Mouse (Mus musculus) gastrocnemius, postnatal 36 days (tissue): ENCODE results near the gene Stat4. TPM values are rescaled to one million over a fixed set of nuclear protein-coding genes. Genes with fewer than 3 reads are reported as not detected.
A peak's percentile ranks its signal among the peaks of the same experiment; 100 is the strongest.

Experiments used
- DNase-seq, 2 experiments: peaks; one replicate each; pipeline ENCODE4 v3.0.0; 2022
- intact Hi-C: fragments of 180-260 bp; cut with DNase I; formaldehyde crosslinking; loops from one replicate; pipeline ENCODE4 v1.15.1; 2025
- long read RNA-seq, 2 experiments: library from polyadenylated mRNA; stranded (forward); transcript quantifications; one replicate each; pipeline ENCODE4 v2.0.0; 2021
- total RNA-seq, 2 experiments: library from RNA; stranded (reverse); gene quantifications; 2 replicates each; pipeline ENCODE4 v1.2.3; 2021

The Stat4 gene
- total RNA-seq, result under 1 TPM in 1 of 2 experiments, not detected in 1; 0.18 TPM
- long read RNA-seq, experiment 1, result 0 reads
- long read RNA-seq, experiment 2, result 0 reads

GRCm38 (mm10) chr1:51986848-51987247 is at the start of gene Stat4:
TSS of gene Stat4 (plus strand) at chr1:51987148.
- intact Hi-C loops, result no loop called here
- DNase-seq, result no peak

- no peak for DNase-seq
- intact Hi-C loops, result no loop called here
Measured at GRCm38 (mm10) chr1:51938357-51938756, 48.6 kb upstream of the Stat4 start.

- intact Hi-C loops, result loop anchor here (2.0 kb wide), 1 partner anchor 276 kb away; no protein-coding TSS in a partner anchor
- DNase-seq, result peak in 1 of 2 experiments; percentile 12
Measured at GRCm38 (mm10) chr1:51944755-51945154, 42.2 kb upstream of the Stat4 start.

GRCm38 (mm10) chr1:51947116-51947515 is 39.8 kb upstream of the Stat4 start:
- DNase-seq, result no peak
- intact Hi-C loops, result loop anchor here (2.0 kb wide), 1 partner anchor 302 kb away; no protein-coding TSS in a partner anchor

- DNase-seq, result no peak
- intact Hi-C loops, result no loop called here
Measured at GRCm38 (mm10) chr1:51964647-51965046, 22.3 kb upstream of the Stat4 start.

GRCm38 (mm10) chr1:51968994-51969393 is 18.0 kb upstream of the Stat4 start:
- intact Hi-C loops, result no loop called here
- DNase-seq, result no peak

- DNase-seq, result no peak
- intact Hi-C loops, result no loop called here
Measured at GRCm38 (mm10) chr1:51970182-51970581, 16.8 kb upstream of the Stat4 start.

GRCm38 (mm10) chr1:51975589-51975988 is 11.4 kb upstream of the Stat4 start:
- intact Hi-C loops, result no loop called here
- DNase-seq, result no peak

- intact Hi-C loops, result no loop called here
Measured at GRCm38 (mm10) chr1:51979048-51979447, 7.9 kb upstream of the Stat4 start.

GRCm38 (mm10) chr1:51991983-51992609 is 5.1 kb downstream of the Stat4 start:
- intact Hi-C loops, result no loop called here
- no peak for DNase-seq

More at GRCm38 (mm10) chr1:51979048-51979447, 7.9 kb upstream of the Stat4 start:
- DNase-seq, result no peak

- no peak for DNase-seq
- intact Hi-C loops, result no loop called here
Measured at GRCm38 (mm10) chr1:51996056-51996455, 9.1 kb downstream of the Stat4 start.

- intact Hi-C loops, result no loop called here
- DNase-seq, result no peak
Measured at GRCm38 (mm10) chr1:51996751-51997659, 10.1 kb downstream of the Stat4 start.

- intact Hi-C loops, result no loop called here
Measured at GRCm38 (mm10) chr1:51998542-51998941, 11.6 kb downstream of the Stat4 start.

GRCm38 (mm10) chr1:52004096-52004495 is 17.1 kb downstream of the Stat4 start:
- intact Hi-C loops, result loop anchor here (2.0 kb wide), 1 partner anchor 95 kb away; no protein-coding TSS in a partner anchor
- peak; percentile 28 to 30 for DNase-seq

More at GRCm38 (mm10) chr1:51998542-51998941, 11.6 kb downstream of the Stat4 start:
- DNase-seq, result peak in 1 of 2 experiments; percentile 8

- DNase-seq, result no peak
- intact Hi-C loops, result no loop called here
Measured at GRCm38 (mm10) chr1:52008443-52008842, 21.5 kb downstream of the Stat4 start.

GRCm38 (mm10) chr1:52008947-52009346 is 22.0 kb downstream of the Stat4 start:
- intact Hi-C loops, result no loop called here
- DNase-seq, result no peak

- DNase-seq, result no peak
- intact Hi-C loops, result no loop called here
Measured at GRCm38 (mm10) chr1:52010741-52011140, 23.8 kb downstream of the Stat4 start.

- intact Hi-C loops, result no loop called here
Measured at GRCm38 (mm10) chr1:52011227-52011626, 24.3 kb downstream of the Stat4 start.

GRCm38 (mm10) chr1:52012231-52012630 is 25.3 kb downstream of the Stat4 start:
- no peak for DNase-seq
- intact Hi-C loops, result no loop called here

More at GRCm38 (mm10) chr1:52011227-52011626, 24.3 kb downstream of the Stat4 start:
- no peak for DNase-seq

GRCm38 (mm10) chr1:52012757-52013156 is 25.8 kb downstream of the Stat4 start:
- intact Hi-C loops, result no loop called here
- DNase-seq, result no peak

- intact Hi-C loops, result no loop called here
- DNase-seq, result no peak
Measured at GRCm38 (mm10) chr1:52019621-52020020, 32.7 kb downstream of the Stat4 start.
